Mouse (Mus musculus): Measurements from ENCODE around the gene Pex5l.

The Pex5l gene

DNA sequence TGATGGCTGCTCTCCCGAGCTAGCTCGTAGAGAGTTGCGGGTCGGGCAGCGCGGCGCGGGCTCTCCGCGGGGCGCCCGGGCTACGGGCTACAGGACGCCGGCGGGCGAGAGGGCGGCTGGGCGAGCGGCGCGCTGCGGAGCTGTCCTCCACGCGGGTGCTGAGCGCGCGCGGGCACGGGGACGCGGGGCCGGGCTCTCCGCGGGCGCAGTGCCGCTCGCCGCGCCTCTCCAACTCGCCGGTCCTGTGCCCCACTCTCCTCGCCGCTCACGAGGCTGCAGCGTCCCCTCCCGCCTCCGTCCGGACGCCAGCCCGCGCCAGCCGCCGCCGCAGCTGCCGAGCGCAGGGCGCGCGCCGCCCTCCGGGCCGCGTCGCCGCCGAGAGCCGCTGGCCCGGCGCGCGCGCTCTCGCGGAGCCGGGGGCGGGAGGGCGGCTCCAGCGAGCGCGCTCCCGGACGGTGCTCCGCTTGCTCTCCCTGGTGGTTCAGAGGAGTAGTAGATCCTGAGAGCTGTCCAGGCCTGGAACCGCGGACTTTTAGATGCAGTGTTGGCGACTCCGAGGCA lies at the start of gene Pex5l:
Pex5l (minus strand) TSS at position 347 of the 561 bp plus-strand sequence.
- peak; percentile 23 to 34 for DNase-seq

DNA sequence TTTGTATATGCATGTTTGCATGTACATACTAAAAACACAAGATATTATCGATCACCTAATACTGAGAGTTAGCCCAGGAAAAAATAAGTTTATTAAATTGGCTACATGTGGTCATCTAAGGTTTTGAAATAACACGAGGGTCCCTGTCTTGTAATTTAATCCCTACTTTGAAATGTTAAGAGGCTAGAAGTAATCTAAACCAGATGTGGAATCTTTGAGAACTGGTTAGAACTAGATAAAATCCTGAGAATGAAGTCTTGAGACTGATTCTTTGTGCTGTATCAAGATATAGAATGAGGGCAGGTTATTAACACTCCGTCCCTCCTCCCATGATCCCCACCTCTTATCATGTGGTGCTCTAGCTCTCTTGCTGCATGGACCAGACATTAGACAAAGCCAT lies 22.1 kb upstream of the Pex5l start:
- DNase-seq = no peak

DNA sequence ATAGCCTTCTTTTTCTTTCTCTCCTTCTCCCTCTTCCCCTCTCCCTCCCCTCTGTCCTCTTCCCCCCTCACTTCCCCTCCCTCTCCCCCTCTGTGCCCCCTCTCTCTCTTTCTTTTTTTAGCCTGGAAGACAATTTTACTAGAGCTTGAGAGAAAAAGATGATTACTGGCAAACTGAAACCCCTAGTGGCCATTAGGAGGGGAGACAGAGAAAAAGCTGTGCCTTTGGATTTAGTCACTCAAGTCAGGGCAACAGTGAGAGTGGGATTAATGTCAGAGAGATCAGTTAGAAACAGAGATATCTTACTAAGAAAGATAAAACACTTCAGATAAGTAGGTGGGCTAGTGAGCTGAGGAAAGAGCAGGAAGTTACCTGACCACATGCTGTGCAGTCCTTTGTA lies 20.8 kb upstream of the Pex5l start:
- DNase-seq = no peak

DNA sequence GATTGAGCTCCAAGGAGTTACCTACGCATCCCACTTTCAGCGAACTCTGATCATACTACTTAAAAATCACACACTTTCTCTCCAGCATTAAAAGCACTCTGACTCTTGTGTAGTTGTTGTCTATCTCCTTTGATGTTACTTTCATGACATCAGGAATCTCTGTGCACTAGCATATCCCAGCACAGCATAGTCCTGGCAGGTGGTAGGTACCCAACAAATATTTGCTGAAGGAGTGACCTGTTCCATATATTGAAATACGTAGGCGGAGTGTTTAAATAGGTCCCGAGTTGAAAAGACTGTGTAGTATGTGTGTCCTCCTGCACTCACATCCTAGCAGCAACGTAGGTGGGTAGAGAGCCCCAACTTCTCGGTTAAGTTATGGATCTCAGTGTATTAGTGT lies 545 bp upstream of the Pex5l start:
- no peak for DNase-seq

DNA sequence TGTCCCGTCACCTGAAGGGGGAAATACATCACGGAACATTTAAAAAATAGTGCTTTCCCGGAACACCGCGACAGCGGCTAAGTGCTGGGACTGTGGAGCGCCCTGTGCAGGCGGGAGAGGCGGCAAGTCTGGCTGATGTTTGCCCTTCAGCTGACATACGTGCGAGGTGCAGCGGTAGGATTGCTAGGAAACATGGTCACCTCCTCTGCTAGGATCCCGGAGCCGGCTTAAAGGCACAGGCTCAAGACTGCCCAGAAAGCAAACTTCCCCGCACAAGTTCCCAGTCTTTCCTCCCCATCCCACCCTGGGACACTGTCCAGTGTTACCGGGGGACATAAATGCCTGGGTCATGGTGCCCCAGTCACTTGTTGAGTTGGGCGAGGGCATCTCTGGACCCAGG lies 649 bp downstream of the Pex5l start:
- DNase-seq = peak in 1 of 2 experiments; percentile 3

DNA sequence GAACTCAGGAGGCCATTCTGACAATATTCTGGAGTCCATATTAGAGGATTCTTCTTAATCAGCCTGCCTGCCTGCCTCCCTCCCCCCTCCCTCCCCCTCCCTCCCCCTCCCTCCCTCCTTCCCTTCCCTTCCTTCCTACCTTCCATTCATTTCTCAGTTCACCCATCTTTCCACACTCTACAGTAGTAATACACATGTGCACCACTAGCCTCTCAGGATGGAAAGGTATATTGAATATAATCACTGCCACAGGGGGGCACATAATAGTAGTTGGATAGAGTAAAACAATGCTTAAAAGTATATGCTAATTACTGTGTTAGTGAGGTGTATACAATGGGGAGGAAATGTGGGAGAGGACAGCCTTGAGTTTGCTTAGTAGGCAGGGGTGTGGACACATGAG lies 13.1 kb downstream of the Pex5l start:
- DNase-seq = no peak

DNA sequence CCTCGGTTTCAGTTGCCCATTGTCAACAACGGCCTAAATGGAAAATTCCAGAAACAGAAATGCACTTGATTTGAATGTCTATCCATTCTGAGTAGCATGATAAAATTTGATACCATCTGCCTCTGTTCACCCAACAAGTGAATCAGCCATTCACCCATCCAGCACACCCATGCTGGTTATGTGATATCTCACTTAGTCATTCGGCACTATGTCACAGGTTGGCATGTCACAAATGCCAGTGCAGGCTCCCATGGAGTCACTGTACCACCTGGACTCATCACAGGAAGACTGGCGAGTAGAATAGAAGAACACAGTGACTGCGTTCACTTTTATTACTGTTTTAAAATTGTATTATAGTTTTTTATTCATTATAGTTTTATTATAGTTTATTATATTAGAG lies 18.3 kb downstream of the Pex5l start:
- no peak for DNase-seq

DNA sequence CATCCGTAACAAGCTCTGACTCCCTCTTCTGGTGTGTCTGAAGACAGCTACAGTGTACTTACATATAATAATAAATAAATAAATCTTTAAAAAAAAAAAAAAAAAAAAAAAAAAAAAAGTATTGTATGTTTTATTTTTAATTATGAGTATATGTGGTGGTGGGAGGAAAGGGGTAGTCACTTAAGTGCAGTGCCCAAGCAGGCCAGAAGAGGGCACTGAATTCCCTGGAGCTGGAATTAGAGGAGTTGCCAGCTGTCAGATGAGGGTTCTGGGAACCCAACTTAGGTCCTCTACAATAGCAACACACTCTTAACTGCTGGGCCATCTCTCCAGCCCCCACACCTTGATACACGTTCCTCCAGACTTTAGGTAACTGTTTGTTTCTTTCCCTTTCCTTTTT lies 37.3 kb downstream of the Pex5l start:
- no peak for DNase-seq

DNA sequence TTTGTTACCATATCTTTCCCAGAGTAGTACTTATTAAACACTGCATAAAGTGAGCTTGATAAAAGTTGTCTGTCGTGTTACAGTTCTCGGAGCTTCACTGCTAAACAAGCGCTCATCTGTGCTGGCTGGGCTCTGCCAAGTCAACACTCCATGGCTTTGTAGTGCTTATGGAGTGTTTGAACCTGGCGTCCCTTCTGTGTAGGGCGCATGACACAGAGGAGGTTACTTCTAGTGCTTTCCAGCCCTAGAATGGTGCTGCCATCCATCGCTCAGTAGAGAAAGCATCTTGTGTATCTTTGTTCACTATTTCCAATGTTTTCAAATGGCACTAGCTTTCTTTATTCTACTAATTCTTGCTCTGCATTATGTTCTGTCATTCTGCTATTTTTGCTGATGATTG lies 39.5 kb downstream of the Pex5l start:
- no peak for DNase-seq

DNA sequence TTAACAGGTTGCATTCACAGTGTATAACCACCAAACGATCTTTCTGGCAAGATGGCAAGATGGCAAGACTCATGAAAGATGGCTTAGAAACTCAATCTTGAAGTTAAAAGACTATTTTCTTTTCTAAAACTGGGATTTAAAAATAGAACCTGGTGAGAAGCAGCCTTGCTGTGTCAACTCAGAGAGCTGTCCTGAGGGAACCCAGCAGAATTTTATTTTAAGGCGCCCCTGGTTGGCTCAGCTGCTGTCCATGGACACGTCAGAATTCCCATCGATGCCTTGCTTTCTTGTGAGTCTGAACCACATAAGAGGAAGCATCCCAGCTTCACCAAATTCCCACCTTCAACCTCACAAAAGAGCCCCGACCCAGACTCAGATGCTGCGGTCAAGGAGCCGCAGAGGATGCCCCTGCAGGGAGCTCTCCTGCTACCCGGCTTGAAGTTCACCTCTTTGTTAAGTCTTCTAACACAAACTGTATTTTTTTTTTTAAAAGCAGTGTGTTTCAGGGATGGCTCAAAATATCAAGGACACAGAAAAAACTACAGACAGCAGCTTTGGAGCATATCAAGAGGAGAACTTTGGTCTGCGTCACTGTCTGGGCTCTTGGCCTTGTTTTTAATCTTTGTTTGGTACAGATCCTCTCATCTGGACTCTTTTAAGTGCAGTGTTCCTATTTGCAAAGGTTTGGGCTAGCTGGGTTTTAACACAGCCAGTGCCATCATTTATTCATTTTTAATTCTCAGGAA lies 44.3 kb downstream of the Pex5l start:
- DNase-seq = no peak

DNA sequence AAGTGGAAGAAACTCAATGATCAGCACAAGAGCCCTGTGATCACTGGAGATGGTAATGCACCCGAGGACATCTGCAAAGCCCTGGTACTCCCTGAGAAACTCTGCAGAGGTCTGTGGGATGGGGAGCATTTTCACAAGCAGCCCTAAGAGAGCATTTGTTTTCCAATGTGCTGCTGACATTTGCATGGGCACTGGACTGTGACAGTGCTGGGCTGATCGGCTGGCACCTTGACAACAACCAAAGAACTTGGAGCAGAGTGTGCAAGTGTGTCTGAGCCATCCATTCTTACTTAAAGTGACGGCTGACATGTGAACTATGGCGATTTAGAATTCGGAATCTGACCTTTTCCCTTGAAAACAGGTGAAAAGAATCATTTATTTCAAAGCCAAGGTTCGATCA lies 49.4 kb downstream of the Pex5l start:
- no peak for DNase-seq

DNA sequence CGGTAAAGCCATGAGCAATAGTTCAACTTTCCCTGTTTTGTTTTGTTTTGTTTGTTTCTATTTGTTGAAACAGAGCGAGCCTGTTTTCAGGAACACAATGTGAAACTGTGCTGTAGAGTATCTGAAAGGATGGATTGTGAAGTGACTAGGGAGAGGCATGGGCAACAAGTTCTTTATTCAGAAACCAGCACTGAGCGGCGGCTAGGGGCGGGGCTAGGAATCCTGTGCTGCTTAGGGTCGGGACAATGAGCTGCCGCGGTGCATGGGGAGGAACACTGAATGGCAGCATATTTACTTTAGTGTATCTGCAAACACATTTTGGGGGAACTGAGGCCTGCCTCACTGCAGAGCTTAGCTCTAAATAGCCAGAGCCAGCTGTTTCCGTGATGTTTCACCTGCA lies 53.0 kb downstream of the Pex5l start:
- no peak for DNase-seq

DNA sequence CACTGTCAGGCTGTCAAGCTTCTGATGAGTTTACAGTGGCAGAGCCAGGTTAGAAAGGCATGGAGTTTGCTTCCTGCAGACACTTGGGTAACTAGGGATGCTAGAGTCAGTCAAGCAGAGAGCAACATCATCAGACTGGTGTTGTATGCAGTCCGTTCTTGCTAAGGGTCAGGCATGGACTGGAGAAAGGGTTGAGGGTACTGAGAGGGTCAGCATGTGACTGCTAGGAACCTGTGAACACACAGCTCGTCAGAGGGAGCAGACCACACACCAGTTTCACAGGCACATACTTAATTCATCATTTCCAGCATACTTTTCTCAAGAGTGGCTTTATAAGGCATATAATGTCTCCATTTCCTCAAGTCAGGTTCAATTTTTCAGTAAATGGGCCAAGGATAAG lies 53.6 kb downstream of the Pex5l start:
- DNase-seq = no peak

DNA sequence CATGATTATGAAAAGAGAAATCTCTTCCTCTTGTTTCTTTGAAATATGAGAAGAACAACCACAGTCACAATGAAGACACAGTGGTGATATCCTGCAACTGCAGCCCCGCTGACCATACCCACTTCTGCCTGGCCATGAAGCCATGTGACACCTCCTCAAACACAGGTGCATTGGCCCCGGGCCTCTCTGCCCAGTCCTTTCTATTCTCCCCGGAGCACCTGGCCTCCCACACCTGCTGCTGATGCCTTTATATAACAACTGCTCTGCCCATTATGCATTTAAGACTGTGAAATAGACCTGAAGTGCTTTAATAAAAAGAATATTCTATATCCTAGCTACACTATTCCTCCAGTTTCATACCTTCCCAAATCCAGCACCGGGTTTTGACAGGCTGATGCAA lies 54.8 kb downstream of the Pex5l start:
- DNase-seq = no peak

DNA sequence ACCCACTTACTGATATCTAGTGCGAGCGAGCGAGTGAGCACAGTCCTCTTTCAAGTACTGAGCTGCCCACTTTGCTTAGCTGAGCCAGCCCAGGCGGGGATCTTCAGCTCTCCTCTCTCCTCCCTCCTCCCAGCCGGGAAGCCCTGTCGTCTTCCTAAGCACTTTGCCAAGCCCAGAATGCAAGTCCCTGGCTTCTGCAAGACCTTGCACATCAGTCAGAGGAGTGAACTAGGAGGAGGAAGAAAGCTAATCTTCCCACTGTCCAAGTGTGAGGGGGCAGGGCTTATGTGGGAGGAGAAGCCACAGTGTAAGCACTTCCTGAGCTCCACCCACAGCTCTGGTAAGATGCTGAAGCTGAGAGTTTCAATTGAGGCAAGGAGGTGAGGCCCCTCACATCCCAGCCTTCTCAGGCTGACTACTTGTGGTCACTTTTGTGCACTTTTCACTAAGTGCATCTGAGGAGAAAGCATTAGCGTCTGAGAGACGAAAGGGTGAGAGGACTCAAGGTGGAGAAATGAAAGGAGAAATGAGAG lies 60.2 kb downstream of the Pex5l start:
- no peak for DNase-seq

DNA sequence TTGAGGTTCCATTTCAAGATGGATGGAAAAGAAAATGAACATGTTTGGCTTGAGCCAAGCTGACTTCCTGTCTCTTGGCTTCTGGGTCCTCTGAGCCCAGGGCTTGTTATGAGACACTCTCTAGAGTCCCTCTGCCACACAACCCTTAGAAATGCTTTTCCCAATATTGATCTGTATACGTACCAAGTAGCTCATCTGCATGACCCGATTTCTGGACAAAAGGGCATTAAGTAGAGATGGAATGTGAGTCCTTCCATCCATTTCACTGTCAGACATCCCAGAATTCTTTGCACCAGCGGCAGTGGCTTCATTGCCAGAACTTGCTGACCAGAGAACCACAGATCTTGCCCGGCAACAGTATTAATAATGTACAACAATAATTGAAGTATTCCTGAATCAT lies 61.3 kb downstream of the Pex5l start:
- no peak for DNase-seq

DNA sequence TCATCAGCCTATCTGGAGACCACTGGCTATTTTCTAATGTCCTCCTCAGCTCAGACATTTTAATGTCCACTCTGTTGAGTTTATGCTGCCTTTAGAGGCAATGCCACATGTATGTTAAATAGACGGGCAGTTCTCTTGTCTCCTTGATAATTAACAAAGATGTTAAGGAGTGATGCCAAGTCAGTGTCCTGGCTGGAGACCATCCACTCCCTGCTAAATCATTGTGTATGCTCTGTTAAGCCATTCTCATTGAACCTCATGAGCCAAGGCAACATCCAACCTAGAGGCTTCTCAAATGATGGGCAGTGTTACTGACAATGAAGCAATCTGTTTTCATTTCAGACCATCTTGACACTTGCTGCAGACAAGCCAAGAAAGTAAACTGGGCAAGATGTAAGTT lies 63.4 kb downstream of the Pex5l start:
- DNase-seq = no peak

DNA sequence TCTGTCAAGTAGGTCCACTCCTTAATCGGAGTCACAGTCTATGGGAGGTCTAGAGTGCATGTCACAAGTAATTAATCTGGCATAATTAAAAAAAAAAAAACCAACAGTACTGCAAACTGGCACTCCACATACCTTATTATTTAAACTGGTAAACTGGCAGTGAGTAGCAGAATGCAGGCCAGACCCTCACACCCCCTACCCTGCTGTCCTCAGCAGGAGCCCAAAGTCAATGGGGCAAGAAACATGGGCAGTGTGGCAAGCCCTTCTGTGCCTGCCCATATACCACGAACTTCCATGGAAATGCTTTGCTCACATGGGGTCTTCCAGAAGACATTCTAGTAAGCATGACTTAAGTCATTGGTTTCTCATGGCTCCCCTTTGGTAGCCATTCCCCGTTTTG lies 63.9 kb downstream of the Pex5l start:
- no peak for DNase-seq

DNA sequence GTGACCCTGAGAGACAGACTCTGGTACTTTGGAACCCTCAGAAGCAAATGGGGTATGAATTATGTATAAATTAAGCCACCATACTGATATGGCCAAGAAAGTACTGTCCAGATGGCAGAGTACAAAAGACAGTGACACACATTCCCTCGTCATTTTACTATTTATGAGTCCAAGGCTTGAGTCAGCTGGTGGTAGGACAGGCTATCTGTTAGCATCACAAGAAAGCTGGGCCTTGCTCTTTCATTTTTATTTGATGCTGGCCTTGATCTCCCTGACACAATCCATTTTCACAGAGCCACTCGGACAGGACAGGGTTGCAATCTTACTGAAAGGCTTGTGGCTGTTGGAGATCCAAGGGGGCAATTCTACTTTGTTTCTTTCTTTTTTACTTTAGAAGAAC lies 67.4 kb downstream of the Pex5l start:
- DNase-seq = no peak

DNA sequence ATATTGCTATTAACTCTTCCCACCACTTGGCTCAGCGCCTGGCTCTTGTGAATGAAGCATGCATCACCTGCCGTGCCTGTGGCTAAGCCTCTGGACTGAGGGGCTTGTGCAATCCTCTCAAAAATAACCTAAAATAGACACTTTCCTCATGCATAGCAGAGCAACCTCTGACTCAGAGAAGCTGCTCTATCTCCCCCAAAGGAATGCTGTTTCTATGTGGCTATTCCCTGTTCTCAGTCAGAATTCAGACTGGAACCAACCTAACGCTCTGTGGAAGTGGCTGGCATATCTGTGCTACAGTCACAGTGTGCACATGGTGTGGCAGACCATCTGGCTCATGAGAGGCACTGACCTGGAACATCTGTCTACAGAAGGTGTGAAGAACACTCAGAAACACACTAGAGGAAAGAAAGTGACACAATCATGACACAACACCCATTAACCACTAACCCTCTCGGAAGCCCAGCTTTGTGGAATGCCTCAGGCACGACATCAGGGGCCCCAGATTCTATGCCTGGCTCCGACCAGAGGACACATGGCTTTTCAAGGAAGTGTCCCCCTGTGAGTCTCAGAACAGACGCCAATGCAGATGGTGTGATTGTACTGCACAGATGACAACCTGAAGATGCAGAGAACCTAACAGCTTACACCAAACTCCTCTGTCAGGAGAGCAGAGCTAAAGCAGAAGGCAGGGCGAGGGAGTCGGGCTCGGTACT lies 68.6 kb downstream of the Pex5l start:
- no peak for DNase-seq

DNA sequence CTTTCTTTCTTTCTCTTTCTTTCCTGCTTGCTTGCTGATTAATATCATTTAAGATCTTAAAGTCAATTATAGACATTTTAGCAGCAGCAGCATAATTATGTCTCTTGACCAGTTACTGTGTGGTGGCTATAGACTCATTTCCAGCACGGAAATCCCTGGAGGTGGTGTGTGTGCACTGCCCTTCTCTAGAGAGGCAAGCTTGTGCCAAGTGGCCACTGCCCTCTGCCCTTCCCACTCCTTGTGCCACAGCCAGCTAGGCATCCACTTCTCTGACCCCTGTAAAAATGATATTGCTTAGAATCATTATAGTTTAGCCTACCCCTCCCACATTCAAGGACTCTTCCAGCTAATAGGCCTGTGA lies 69.2 kb downstream of the Pex5l start:
- DNase-seq = no peak

DNA sequence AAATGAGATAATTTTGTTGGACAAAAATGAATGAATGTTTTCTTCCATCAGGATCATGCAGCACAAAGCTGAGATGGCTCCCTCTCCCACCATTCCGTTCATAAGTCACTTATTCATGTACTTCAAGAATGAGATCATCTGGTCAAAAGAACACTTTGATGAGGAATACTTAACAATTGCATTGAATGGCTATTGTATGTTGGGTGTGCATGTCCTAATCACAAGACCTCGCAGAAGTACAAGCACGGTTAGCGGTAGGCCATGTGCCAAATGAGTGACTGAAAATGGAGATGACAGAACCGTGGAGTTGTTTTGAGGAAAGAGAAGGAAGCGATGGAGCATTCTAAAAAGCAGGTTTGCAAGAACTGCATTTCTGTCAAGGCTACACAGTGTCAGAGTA lies 72.3 kb downstream of the Pex5l start:
- DNase-seq = no peak

DNA sequence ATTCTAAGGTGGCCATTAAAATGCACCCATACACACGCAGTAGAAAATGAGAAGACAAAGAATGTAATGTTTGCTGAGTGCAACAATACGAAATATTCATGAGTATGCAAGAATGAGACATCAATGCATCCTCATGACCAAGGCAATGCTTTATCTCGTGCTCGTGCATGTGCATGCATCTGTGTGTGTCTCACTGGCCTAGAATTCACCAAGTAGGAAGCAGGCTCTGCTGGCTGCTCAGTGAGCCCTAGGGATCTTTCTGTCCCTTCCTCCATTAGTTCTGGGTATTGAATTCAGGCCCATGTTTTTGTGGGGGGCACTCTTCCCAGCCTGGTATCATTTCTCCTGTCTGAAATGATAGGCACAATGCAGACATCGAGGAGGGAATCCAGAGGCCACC lies 74.9 kb downstream of the Pex5l start:
- DNase-seq = no peak

DNA sequence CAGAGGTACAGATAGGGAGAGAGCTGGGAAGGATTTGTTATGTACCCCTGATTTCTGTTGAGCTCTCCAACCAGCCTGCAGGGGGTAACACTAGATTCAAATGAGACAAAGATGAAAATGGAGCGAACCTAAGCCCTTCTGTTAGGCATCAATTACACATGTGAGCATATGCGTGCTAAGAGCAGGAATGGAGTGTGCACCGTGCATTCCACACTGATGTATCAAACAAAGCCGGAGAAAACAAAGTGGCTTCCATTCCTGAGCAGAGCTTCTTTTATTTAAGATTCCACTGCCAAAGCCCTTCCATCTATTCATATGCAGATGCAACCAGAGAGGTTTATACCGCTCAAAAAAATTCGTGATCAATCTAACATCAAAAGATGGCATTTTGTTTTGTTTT lies 79.5 kb downstream of the Pex5l start:
- no peak for DNase-seq

Data from cerebellum, postnatal 36 days (tissue).